Mouse (Mus musculus) forebrain, embryonic 14.5 days (tissue): ENCODE results near the gene Inhbc. TPM values are rescaled to one million over a fixed set of nuclear protein-coding genes. Genes with fewer than 3 reads are reported as not detected.

ENCODE experiments used
- ATAC-seq: fragments of 200-750 bp; cut with Nextera tagmentation; 2 replicates; pipeline ENCODE4 v1.8.0; 2017; ENCODE audit warnings: mild to moderate bottlenecking, moderate library complexity
- DNase-seq: peaks from one replicate; pipeline ENCODE4 v3.0.0-alpha.2; 2015; ENCODE audit warnings: low spot score
- H3K27ac ChIP-seq: fragments of 300-500 bp; sonication (generic); 2 replicates; pipeline ENCODE4 v1.5.1; 2014; ENCODE audit warnings: low read depth, mild to moderate bottlenecking, control low read depth, low read length, moderate library complexity
- H3K27me3 ChIP-seq: fragments of 300-500 bp; sonication (generic); replicated peaks from 2 replicates; pipeline ENCODE4 v1.6.1; 2014; ENCODE audit warnings: low read length, control low read depth, mixed read lengths; ENCODE audit not compliant: control insufficient read depth, insufficient read depth
- H3K36me3 ChIP-seq: fragments of 300-500 bp; sonication (generic); 2 replicates; pipeline ENCODE4 v1.6.1; 2014; ENCODE audit warnings: low read length, control low read depth; ENCODE audit not compliant: control insufficient read depth, insufficient read depth
- H3K4me1 ChIP-seq: fragments of 300-500 bp; sonication (generic); 2 replicates; pipeline ENCODE4 v1.6.1; 2014; ENCODE audit warnings: antibody characterized with exemption, low read length, control low read depth; ENCODE audit not compliant: control insufficient read depth, insufficient read depth
- H3K4me2 ChIP-seq: fragments of 300-500 bp; sonication (generic); 2 replicates; pipeline ENCODE4 v1.6.1; 2014; ENCODE audit warnings: mild to moderate bottlenecking, control low read depth, low read length
- H3K4me3 ChIP-seq: fragments of 300-500 bp; sonication (generic); 2 replicates; pipeline ENCODE4 v1.5.1; 2014; ENCODE audit warnings: low read depth, low read length, control low read depth
- H3K9ac ChIP-seq: fragments of 300-500 bp; sonication (generic); 2 replicates; pipeline ENCODE4 v1.6.1; 2014; ENCODE audit warnings: mild to moderate bottlenecking, low read length, control low read depth, moderate library complexity
- H3K9me3 ChIP-seq: fragments of 300-500 bp; sonication (generic); replicated peaks from 2 replicates; pipeline ENCODE4 v1.6.1; 2016; ENCODE audit warnings: low read length, control low read depth, mixed read lengths; ENCODE audit not compliant: control insufficient read depth
- WGBS: fragments of 180-500 bp; shearing (Covaris S2); extraction: QIAGEN DNeasy Blood & Tissue Kit; methylation state at CpG from one replicate; pipeline ENCODE4 v1.1.7; 2014; 5-methylcytosine and 5-hydroxymethylcytosine counted together
- polyA plus RNA-seq: library from polyadenylated mRNA; unstranded; fragments of >200 nt; fragmentation: Nextera tagmentation; extraction: Ambion mirVana; gene quantifications from 2 replicates; pipeline ENCODE4 v1.2.1, GENCODE M21; 2014

Inhbc gene
- not detected in 2 replicates for polyA plus RNA-seq

GRCm38 (mm10) chr10:127369834-127370820 lies at the start of gene Inhbc:
TSS of gene Inhbc (minus strand) at chr10:127370431.
- Histone ChIP-seq H3K36me3 (no peaks in the 10 kb centered on the region), H3K4me1 (no peaks in the 10 kb centered on the region), H3K27ac (no peak within 1 kb of the TSS), H3K9ac (no peak within 1 kb of the TSS), H3K4me2 (no peak within 1 kb of the TSS), H3K27me3 (no peaks in the 10 kb centered on the region), H3K9me3 (no peaks in the 10 kb centered on the region), H3K4me3 (no peak within 1 kb of the TSS)
- ATAC-seq (no peak), DNase-seq (no peak)
- 76% methylated on average over 22 of the region's 22 CpGs for WGBS

GRCm38 (mm10) chr10:127414141-127414540 lies 43.9 kb upstream of the Inhbc start:
- no peak overlapping the region for H3K4me2 ChIP-seq
- ATAC-seq, result no peak
- H3K9ac ChIP-seq, result no peak overlapping the region
- H3K27me3 ChIP-seq, result no peaks in the 10 kb centered on the region
- no peak overlapping the region for H3K27ac ChIP-seq
- H3K4me3 ChIP-seq, result no peak overlapping the region
- WGBS, result 76% methylated on average over 3 of the region's 3 CpGs
- no peak for DNase-seq
- no peaks in the 10 kb centered on the region for H3K9me3 ChIP-seq
- no peaks in the 10 kb centered on the region for H3K4me1 ChIP-seq
- no peaks in the 10 kb centered on the region for H3K36me3 ChIP-seq

GRCm38 (mm10) chr10:127413585-127413984 lies 43.4 kb upstream of the Inhbc start:
- Histone ChIP-seq H3K4me1 (no peaks in the 10 kb centered on the region), H3K4me2 (no peak overlapping the region), H3K36me3 (no peaks in the 10 kb centered on the region), H3K27ac (no peak overlapping the region), H3K9me3 (no peaks in the 10 kb centered on the region), H3K4me3 (no peak overlapping the region), H3K27me3 (no peaks in the 10 kb centered on the region), H3K9ac (no peak overlapping the region)
- no peak for ATAC-seq
- DNase-seq, result no peak
- 89% methylated on average over 1 of the region's 1 CpGs for WGBS

GRCm38 (mm10) chr10:127412776-127413175 lies 42.5 kb upstream of the Inhbc start:
- H3K9me3 ChIP-seq, result no peaks in the 10 kb centered on the region
- WGBS, result 72% methylated on average over 2 of the region's 2 CpGs

GRCm38 (mm10) chr10:127412101-127412500 lies 41.9 kb upstream of the Inhbc start:
- DNase-seq (no peak), ATAC-seq (no peak)
- Histone ChIP-seq H3K27ac (no peak overlapping the region), H3K27me3 (no peaks in the 10 kb centered on the region), H3K4me2 (no peak overlapping the region), H3K9ac (no peak overlapping the region), H3K9me3 (no peaks in the 10 kb centered on the region), H3K4me3 (no peak overlapping the region), H3K4me1 (no peaks in the 10 kb centered on the region), H3K36me3 (no peaks in the 10 kb centered on the region)
- WGBS, result 50% methylated on average over 5 of the region's 5 CpGs

More at GRCm38 (mm10) chr10:127412776-127413175, 42.5 kb upstream of the Inhbc start:
- H3K36me3 ChIP-seq, result no peaks in the 10 kb centered on the region
- H3K4me1 ChIP-seq, result no peaks in the 10 kb centered on the region
- no peak for ATAC-seq
- H3K9ac ChIP-seq, result no peak overlapping the region
- DNase-seq, result no peak
- no peak overlapping the region for H3K4me2 ChIP-seq
- no peak overlapping the region for H3K27ac ChIP-seq
- H3K27me3 ChIP-seq, result no peaks in the 10 kb centered on the region
- no peak overlapping the region for H3K4me3 ChIP-seq

GRCm38 (mm10) chr10:127407391-127407790 lies 37.2 kb upstream of the Inhbc start:
- DNase-seq, result no peak
- Histone ChIP-seq H3K27ac (no peak overlapping the region), H3K36me3 (peaks cover 7% of the 10 kb centered on the region; the same call in 1 of the 2 replicates), H3K9me3 (no peaks in the 10 kb centered on the region), H3K4me1 (no peaks in the 10 kb centered on the region), H3K4me2 (no peak overlapping the region), H3K9ac (no peak overlapping the region), H3K27me3 (no peaks in the 10 kb centered on the region), H3K4me3 (no peak overlapping the region)
- no peak for ATAC-seq
- 78% methylated on average over 4 of the region's 4 CpGs for whole genome bisulfite sequencing

- Histone ChIP-seq H3K4me2 (no peak overlapping the region), H3K9ac (no peak overlapping the region), H3K27ac (no peak overlapping the region), H3K9me3 (no peaks in the 10 kb centered on the region), H3K36me3 (peaks cover 30% of the 10 kb centered on the region), H3K4me1 (no peaks in the 10 kb centered on the region), H3K4me3 (no peak overlapping the region), H3K27me3 (no peaks in the 10 kb centered on the region)
- ATAC-seq (no peak), DNase-seq (no peak)
- WGBS, result 89% methylated on average over 3 of the region's 3 CpGs
Observed at GRCm38 (mm10) chr10:127404701-127405100, 34.5 kb upstream of the Inhbc start.

- peaks cover 30% of the 10 kb centered on the region for H3K36me3 ChIP-seq
- WGBS, result 80% methylated on average over 6 of the region's 6 CpGs
- no peak overlapping the region for H3K4me2 ChIP-seq
- no peaks in the 10 kb centered on the region for H3K9me3 ChIP-seq
- DNase-seq (no peak), ATAC-seq (no peak)
- H3K27ac ChIP-seq, result no peak overlapping the region
- H3K27me3 ChIP-seq, result no peaks in the 10 kb centered on the region
- no peaks in the 10 kb centered on the region for H3K4me1 ChIP-seq
- H3K4me3 ChIP-seq, result no peak overlapping the region
- no peak overlapping the region for H3K9ac ChIP-seq
Observed at GRCm38 (mm10) chr10:127391774-127392173, 21.5 kb upstream of the Inhbc start.

- WGBS, result 52% methylated on average over 2 of the region's 2 CpGs
- H3K27me3 ChIP-seq, result no peaks in the 10 kb centered on the region
- peak overlapping the region; percentile 63 for H3K4me3 ChIP-seq
- DNase-seq (no peak), ATAC-seq (no peak)
- peak overlapping the region; percentile 91 for H3K9ac ChIP-seq
- peak overlapping the region; percentile 64 for H3K4me2 ChIP-seq
- H3K4me1 ChIP-seq, result peaks cover 9% of the 10 kb centered on the region
- no peaks in the 10 kb centered on the region for H3K9me3 ChIP-seq
- H3K36me3 ChIP-seq, result no peaks in the 10 kb centered on the region
- no peak overlapping the region for H3K27ac ChIP-seq
Observed at GRCm38 (mm10) chr10:127381743-127382134, 11.5 kb upstream of the Inhbc start.
